Mouse (Mus musculus) urinary bladder, postnatal 25 days (tissue): Measurements from ENCODE around the gene Gm3383.
"Not testable (repeated sequence)": the region's sequence is repeated elsewhere in the genome, so short reads cannot be mapped to it uniquely, and the experiment has no call there.

Experiments used
- DNase-seq: peaks from one replicate; pipeline ENCODE4 v3.0.0; 2022; ENCODE audit warnings: low spot score

The Gm3383 gene

DNA sequence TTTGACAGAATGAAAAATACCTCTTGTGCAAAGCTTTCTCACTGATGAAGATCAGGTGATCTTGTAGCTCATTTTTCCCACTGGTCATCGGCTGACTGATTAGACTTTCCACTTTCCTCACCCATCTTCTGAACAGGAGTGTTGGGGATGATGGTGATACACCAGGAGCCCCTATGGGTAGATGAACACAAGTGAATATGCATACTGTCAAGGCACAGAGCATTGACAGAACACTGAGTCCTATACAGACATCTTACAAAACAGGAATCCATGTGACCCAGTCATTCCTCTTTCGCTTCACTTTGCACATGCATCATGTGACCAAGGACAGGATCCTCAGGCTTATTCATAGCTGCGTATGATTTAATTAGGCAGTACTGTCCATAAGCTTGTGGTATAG lies at the start of gene Gm3383:
Gene Gm3383, minus strand, starts transcription at position 101 of the 400 bp plus-strand sequence.
- not testable (repeated sequence) for DNase-seq

DNA sequence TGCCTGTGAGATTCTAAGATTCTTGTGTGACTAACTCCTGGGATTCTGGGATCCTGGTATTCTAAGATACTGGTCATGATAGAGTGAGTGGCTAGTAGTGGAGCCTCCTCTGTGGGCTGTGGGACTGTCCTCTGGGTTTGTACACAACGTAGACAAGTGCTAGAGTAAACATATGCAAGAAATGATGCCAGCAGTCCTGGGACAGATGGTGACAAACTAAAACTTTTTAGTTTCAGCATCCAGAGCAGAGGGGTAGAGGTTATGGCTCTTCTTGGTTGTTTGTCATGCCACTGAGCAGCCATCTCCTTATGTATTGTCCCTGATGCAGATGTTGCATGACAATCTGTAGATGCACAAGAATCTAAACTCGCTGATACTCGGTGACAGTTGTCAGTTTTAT lies 48.1 kb upstream of the Gm3383 start:
- DNase-seq, result not testable (repeated sequence)

DNA sequence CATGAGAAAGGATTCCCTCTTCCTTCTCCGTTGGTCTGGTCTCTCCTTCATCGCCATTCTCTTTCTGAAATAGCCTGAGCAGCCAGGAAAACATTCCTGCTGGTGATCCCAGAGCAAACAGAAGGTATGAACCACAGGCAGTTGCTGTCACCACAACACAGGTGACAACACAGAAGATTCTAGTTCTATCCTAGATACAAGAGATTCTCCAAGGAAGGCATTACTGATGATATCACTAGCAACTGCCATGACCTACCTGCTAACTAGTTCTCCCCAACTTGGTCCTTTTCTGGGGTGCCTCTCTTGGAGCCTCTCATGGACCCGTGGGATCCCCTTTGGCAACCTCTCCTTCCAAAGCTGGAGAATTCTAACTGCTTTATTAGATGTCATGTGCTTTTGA lies 22.4 kb upstream of the Gm3383 start, which contains the start of gene Gm3424:
Gene Gm3424, minus strand, starts transcription at position 101 of the 400 bp plus-strand sequence.
- DNase-seq, result not testable (repeated sequence)

DNA sequence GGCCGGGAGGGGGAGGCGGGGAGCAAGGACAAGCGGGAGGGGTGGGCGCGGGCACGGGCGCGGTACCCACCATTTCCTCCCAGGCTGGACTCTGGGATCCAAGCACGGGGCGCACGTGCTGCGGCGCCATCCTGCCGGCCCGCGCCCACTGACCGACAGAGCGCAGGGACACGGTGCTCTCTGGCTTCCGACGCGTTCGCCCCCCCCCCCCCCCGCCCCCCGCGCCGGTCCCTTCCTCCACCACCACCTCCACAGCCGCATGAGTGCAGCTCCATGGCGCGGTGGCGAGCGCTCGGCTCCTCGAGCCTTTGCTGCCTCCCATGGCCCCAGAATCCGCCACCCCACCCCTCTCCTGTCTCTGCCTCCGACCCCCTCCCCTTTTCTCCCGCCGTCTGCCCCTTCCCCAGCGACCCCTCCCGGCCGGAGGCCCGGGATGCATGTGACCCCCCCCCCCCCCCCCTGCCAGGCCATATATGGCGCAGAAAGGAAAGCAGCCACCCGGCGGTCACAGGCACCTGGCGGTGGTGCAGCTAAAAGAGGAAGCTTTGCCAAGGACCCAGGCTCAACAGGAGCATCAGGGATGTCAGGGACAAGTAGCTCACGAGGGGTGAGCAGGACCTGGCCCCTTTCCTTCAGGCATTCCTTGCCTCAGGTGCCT lies 5.0 kb upstream of the Gm3383 start:
- not testable (repeated sequence) for DNase-seq

GRCm38 (mm10) chr14:5741477-5741876 lies 66.3 kb downstream of the Gm3383 start, which contains the start of gene Gm3373:
Gene Gm3373 (minus strand): TSS chr14:5741577.
- not testable (repeated sequence) for DNase-seq

DNA sequence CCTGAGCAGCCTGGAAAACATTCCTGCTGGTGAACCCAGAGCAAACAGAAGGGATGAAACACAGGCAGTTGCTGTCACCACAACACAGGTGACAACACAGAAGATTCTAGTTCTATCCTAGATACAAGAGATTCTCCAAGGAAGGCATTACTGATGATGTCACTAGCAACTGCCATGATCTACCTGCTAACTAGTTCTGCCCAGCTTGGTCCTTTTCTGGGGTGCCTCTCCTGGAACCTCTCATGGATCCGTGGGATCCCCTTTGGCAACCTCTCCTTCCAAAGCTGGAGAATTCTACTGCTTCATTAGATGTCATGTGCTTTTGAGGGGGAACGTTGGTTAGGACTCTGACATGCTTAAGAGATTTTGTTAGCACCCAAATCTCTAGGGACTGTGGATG lies 120.4 kb downstream of the Gm3383 start, which contains the start of gene Gm9603:
Gene Gm9603, minus strand, starts transcription at position 101 of the 400 bp plus-strand sequence.
- DNase-seq, result not testable (repeated sequence)

GRCm38 (mm10) chr14:5632928-5633327 lies 174.9 kb downstream of the Gm3383 start, which contains the start of gene Gm8265:
Gene Gm8265 (minus strand): TSS chr14:5633028.
- DNase-seq, result not testable (repeated sequence)
